Mouse (Mus musculus) bone marrow macrophage, adult 2 months (primary cell): ENCODE data around the gene D1Pas1.

Experiments used
- CTCF ChIP-seq: IDR thresholded peaks from 2 replicates; pipeline ENCODE4 v1.5.1; 2012; ENCODE audit warnings: low read depth, mild to moderate bottlenecking, low read length, moderate library complexity
- POLR2A ChIP-seq: IDR thresholded peaks from 2 replicates; pipeline ENCODE4 v1.6.1; 2012; ENCODE audit warnings: mild to moderate bottlenecking, low read depth, low read length, borderline replicate concordance

DNA sequence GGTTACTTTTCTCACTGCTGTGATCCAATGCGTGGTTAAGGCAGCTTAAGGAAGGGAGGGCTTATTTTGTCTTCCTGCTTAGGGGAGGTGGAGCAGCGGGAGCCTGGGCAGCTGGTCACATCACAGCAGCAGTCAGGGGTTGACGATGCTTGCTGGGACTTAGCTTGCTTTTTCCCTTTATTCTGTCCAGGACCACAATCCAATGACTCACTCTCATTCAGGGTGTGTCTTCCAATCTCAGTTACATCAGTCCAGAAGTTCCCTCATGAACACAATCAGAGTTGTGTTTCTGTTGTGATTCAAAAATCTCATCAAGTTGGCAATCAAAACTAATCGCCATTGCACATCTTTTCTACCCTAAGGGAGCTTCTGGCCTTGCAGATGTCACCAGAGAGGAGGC, 48.9 kb downstream of the D1Pas1 start:
- TF ChIP-seq POLR2A: no peak
- TF ChIP-seq CTCF: no peak
